In genomic region chr8:113542713-113543112, GRCm38 (mm10) we compare ENCODE assay signal across 28 mouse cellular contexts.
"Had no signal": no experiment of that assay in that cellular context is flagged by ENCODE, and none has a peak within 500 bp of the region (broad histone marks: within the 10 kb centered on the region; RNA-seq: fewer than 3 reads in every experiment).

No protein-coding gene starts in this region.

- DNase-seq: cerebellum, adult 8-10 months; cerebellum, adult 9-10 months; cerebellum, adult 9-11 months; cerebellum, postnatal 10 days; cerebellum, postnatal 14 days; cerebellum, postnatal 25 days; cerebellum, postnatal 36 days; embryo, embryonic 11 days; forebrain, postnatal 0 days; gastrocnemius, adult 2 months; gastrocnemius, postnatal 10 days; gastrocnemius, postnatal 14 days; gastrocnemius, postnatal 25 days; gastrocnemius, postnatal 36 days; heart, adult 11 months; heart, adult 18-20 months; heart, adult 2 months had no signal

- H3K9ac ChIP-seq: embryonic facial prominence, embryonic 12.5 days; embryonic facial prominence, embryonic 13.5 days; embryonic facial prominence, embryonic 15.5 days; forebrain, embryonic 12.5 days; forebrain, embryonic 13.5 days; forebrain, embryonic 15.5 days; forebrain, postnatal 0 days had no signal

- ATAC-seq: forebrain, embryonic 13.5 days; forebrain, embryonic 14.5 days; forebrain, embryonic 15.5 days; forebrain, embryonic 16.5 days; forebrain, postnatal 0 days had no signal

- H3K4me2 ChIP-seq: embryonic facial prominence, embryonic 12.5 days; embryonic facial prominence, embryonic 13.5 days; embryonic facial prominence, embryonic 15.5 days; forebrain, embryonic 12.5 days; forebrain, embryonic 13.5 days; forebrain, embryonic 15.5 days had no signal

- H3K4me3 ChIP-seq: embryonic facial prominence, embryonic 10.5 days; embryonic facial prominence, embryonic 12.5 days; embryonic facial prominence, embryonic 13.5 days; embryonic facial prominence, embryonic 15.5 days; erythroblast, embryonic 14.5 days; forebrain, embryonic 10.5 days; forebrain, embryonic 12.5 days; forebrain, embryonic 13.5 days; forebrain, embryonic 15.5 days; gastrocnemius, adult 2 months; heart, adult 2 months had no signal

- H3K27ac ChIP-seq: embryonic facial prominence, embryonic 10.5 days; embryonic facial prominence, embryonic 12.5 days; embryonic facial prominence, embryonic 13.5 days; embryonic facial prominence, embryonic 15.5 days; forebrain, embryonic 10.5 days; forebrain, embryonic 12.5 days; forebrain, embryonic 13.5 days; forebrain, embryonic 15.5 days; gastrocnemius, adult 2 months; heart, adult 2 months had no signal

- H3K4me1 ChIP-seq: embryonic facial prominence, embryonic 10.5 days; embryonic facial prominence, embryonic 12.5 days; embryonic facial prominence, embryonic 15.5 days; forebrain, embryonic 12.5 days; forebrain, embryonic 13.5 days had no signal

- H3K36me3 ChIP-seq: embryonic facial prominence, embryonic 10.5 days; embryonic facial prominence, embryonic 12.5 days; embryonic facial prominence, embryonic 13.5 days; embryonic facial prominence, embryonic 15.5 days; forebrain, embryonic 10.5 days; forebrain, embryonic 12.5 days; forebrain, embryonic 15.5 days had no signal

- H3K9me3 ChIP-seq: embryonic facial prominence, embryonic 10.5 days; embryonic facial prominence, embryonic 12.5 days; embryonic facial prominence, embryonic 13.5 days; embryonic facial prominence, embryonic 15.5 days; forebrain, embryonic 10.5 days; forebrain, embryonic 12.5 days; forebrain, embryonic 13.5 days; forebrain, embryonic 15.5 days had no signal

- H3K27me3 ChIP-seq: embryonic facial prominence, embryonic 12.5 days; embryonic facial prominence, embryonic 13.5 days; embryonic facial prominence, embryonic 15.5 days; forebrain, embryonic 12.5 days; forebrain, embryonic 13.5 days; forebrain, embryonic 15.5 days had no signal
